Mouse (Mus musculus) spleen, adult 2 months (tissue): ENCODE measurements at regions not wholly inside any gene's neighbourhood (a gene's known extent, or its start where the extent isn't known, plus 50 kb on each side); places are given as distances from the start of the nearest gene placed in this dataset.

ENCODE experiments used
- CTCF ChIP-seq: fragments of 200-500 bp; IDR thresholded peaks from 2 replicates; pipeline ENCODE4 v1.5.1; 2011; ENCODE audit warnings: mild to moderate bottlenecking, inconsistent platforms; ENCODE audit not compliant: insufficient read depth, insufficient read length, insufficient replicate concordance; ENCODE audit errors: extremely low read depth
- POLR2A ChIP-seq: fragments of 200-500 bp; IDR thresholded peaks from 2 replicates; pipeline ENCODE4 v1.6.1; 2011; ENCODE audit warnings: low read depth, low read length, inconsistent platforms

DNA sequence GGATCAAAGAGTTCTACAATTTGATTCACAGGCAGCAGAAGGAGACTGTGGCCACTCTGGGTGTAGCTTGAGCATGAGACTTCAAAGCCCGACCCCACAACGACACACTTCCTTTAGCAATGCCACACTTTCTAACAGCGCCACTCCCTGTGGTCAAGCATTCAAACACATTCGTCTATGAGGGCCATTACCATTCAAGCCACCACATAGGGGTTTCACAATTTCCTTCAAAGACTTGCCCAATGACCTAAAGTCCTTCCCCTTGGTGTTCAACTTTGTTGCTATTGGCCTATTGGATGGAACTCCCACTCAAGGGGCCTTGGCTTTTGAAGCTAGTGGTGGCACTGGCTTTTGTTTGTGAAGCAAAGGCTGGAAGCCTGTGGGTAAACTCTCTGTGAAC lies 91.1 kb upstream of the 1700024P04Rik start:
- TF ChIP-seq POLR2A: no peak
- TF ChIP-seq CTCF: no peak
